ENCODE assay signal across 15 mouse cellular contexts in the genomic region with DNA sequence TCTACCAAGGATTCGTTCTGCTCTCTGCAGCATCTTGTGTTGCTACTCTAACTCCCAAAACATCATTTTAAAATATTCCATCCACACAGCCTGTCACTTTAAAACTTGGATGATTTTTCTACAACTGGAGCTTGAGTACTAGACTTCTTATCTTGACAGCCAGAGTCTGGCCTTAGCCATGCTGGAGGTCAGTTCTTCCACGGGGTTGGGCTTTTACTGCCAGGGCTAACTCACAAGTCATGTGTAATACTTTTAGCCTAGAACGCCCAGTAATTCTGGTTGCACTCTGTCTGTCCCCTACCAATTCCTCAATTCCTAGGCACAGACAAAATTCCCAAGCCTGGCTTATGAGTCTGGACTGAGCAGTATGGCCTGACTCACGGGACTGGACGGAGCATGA.
A peak's percentile ranks its signal among the peaks of the same experiment; 100 is the strongest.
DNase-seq lines count a peak whose midpoint lies in the region; ATAC-seq lines count a peak whose summit lies in the region.
"Had no signal": no experiment of that assay in that cellular context is flagged by ENCODE, and none has a peak within 500 bp of the region (broad histone marks: within the 10 kb centered on the region; RNA-seq: fewer than 3 reads in every experiment).

No protein-coding gene starts in this region.

- no peak for ATAC-seq in megakaryocyte, adult 5-6 weeks (ENCODE audit: poor library complexity, severe bottlenecking)
- ATAC-seq in heart, embryonic 13.5 days (ENCODE audit: extremely low read depth, insufficient number of reproducible peaks, low FRiP score, low TSS enrichment): no peak
- ATAC-seq in liver, embryonic 13.5 days (ENCODE audit: low read depth): peak; percentile 10; the same call in 1 of the 2 replicates
- no peak for ATAC-seq in midbrain, embryonic 11.5 days (ENCODE audit: low FRiP score)
- ATAC-seq: forebrain, embryonic 13.5 days; lung, postnatal 0 days had no signal

- peak; percentile 94 for DNase-seq in heart, adult 11 months
- DNase-seq in heart, embryonic 10.5 days (ENCODE audit: low spot score): no peak
- DNase-seq in liver, embryonic 13.5 days: no peak
- DNase-seq in midbrain, embryonic 11.5 days (ENCODE audit: low spot score, missing footprints): no peak
- DNase-seq in forebrain, embryonic 10.5 days (ENCODE audit: extremely low spot score, low spot score): no peak
- DNase-seq: cerebellum, postnatal 14 days; kidney, adult 11 months; thymus, postnatal 14 days had no signal

- H3K4me3 ChIP-seq in heart, embryonic 10.5 days: no peak overlapping the region
- H3K4me3 ChIP-seq in megakaryocyte, embryonic 14.5 days (replicated peaks): peak overlapping the region; percentile 46
- no peak overlapping the region for H3K4me3 ChIP-seq in heart, embryonic 13.5 days
- H3K4me3 ChIP-seq in liver, embryonic 13.5 days (replicated peaks): no peak overlapping the region
- H3K4me3 ChIP-seq in midbrain, embryonic 11.5 days (ENCODE audit: low read depth, low read length): no peak overlapping the region
- H3K4me3 ChIP-seq in forebrain, embryonic 10.5 days: no peak overlapping the region
- H3K4me3 ChIP-seq: forebrain, embryonic 13.5 days had no signal

- H3K36me3 ChIP-seq in heart, embryonic 10.5 days: peaks cover 7% of the 10 kb centered on the region
- H3K36me3 ChIP-seq in megakaryocyte, embryonic 14.5 days (replicated peaks; ENCODE audit: low read length): peaks cover 49% of the 10 kb centered on the region
- H3K36me3 ChIP-seq in heart, embryonic 13.5 days: peaks cover 26% of the 10 kb centered on the region
- no peaks in the 10 kb centered on the region for H3K36me3 ChIP-seq in liver, embryonic 13.5 days
- H3K36me3 ChIP-seq in midbrain, embryonic 11.5 days (ENCODE audit: control insufficient read depth, insufficient read depth, low read length): no peaks in the 10 kb centered on the region
- peaks cover 31% of the 10 kb centered on the region for H3K36me3 ChIP-seq in forebrain, embryonic 10.5 days (replicated peaks)

- peaks cover 22% of the 10 kb centered on the region for H3K4me1 ChIP-seq in heart, embryonic 10.5 days
- H3K4me1 ChIP-seq in megakaryocyte, embryonic 14.5 days: peaks cover 45% of the 10 kb centered on the region
- peaks cover 39% of the 10 kb centered on the region for H3K4me1 ChIP-seq in heart, embryonic 13.5 days
- H3K4me1 ChIP-seq in liver, embryonic 13.5 days (replicated peaks): peaks cover 34% of the 10 kb centered on the region
- no peaks in the 10 kb centered on the region for H3K4me1 ChIP-seq in midbrain, embryonic 11.5 days (ENCODE audit: control insufficient read depth, insufficient read depth, low read length)
- H3K4me1 ChIP-seq in forebrain, embryonic 10.5 days: no peaks in the 10 kb centered on the region
- H3K4me1 ChIP-seq: forebrain, embryonic 13.5 days had no signal

- H3K9ac ChIP-seq in heart, embryonic 13.5 days: no peak overlapping the region
- H3K9ac ChIP-seq in liver, embryonic 13.5 days: no peak overlapping the region
- no peak overlapping the region for H3K9ac ChIP-seq in midbrain, embryonic 11.5 days (ENCODE audit: low read length)
- H3K9ac ChIP-seq: forebrain, embryonic 13.5 days; hindbrain, embryonic 14.5 days had no signal

- no peaks in the 10 kb centered on the region for H3K9me3 ChIP-seq in heart, embryonic 10.5 days
- peaks cover 8% of the 10 kb centered on the region; the same call in 1 of the 2 replicates for H3K9me3 ChIP-seq in megakaryocyte, embryonic 14.5 days
- no peaks in the 10 kb centered on the region for H3K9me3 ChIP-seq in heart, embryonic 13.5 days
- H3K9me3 ChIP-seq in liver, embryonic 13.5 days (replicated peaks): no peaks in the 10 kb centered on the region
- peaks cover 2% of the 10 kb centered on the region; the same call in 1 of the 2 replicates for H3K9me3 ChIP-seq in midbrain, embryonic 11.5 days (ENCODE audit: control insufficient read depth, low read length)
- H3K9me3 ChIP-seq in forebrain, embryonic 10.5 days: peaks cover 4% of the 10 kb centered on the region
- H3K9me3 ChIP-seq: forebrain, embryonic 13.5 days had no signal

- no peak overlapping the region for H3K4me2 ChIP-seq in heart, embryonic 13.5 days
- H3K4me2 ChIP-seq in liver, embryonic 13.5 days: no peak overlapping the region
- H3K4me2 ChIP-seq in midbrain, embryonic 11.5 days: no peak overlapping the region
- H3K4me2 ChIP-seq: forebrain, embryonic 13.5 days; hindbrain, embryonic 14.5 days had no signal

- 54% methylated on average over 5 of the region's 5 CpGs for WGBS in heart, embryonic 10.5 days
- 43% methylated on average over 5 of the region's 5 CpGs for WGBS in heart, embryonic 13.5 days
- 46% methylated on average over 5 of the region's 5 CpGs for WGBS in liver, embryonic 13.5 days (ENCODE audit: insufficient replicate concordance)
- 79% methylated on average over 5 of the region's 5 CpGs for WGBS in midbrain, embryonic 11.5 days
- 93% methylated on average over 5 of the region's 5 CpGs for WGBS in forebrain, embryonic 10.5 days

- no peaks in the 10 kb centered on the region for H3K27me3 ChIP-seq in heart, embryonic 10.5 days (ENCODE audit: insufficient read depth, poor library complexity, severe bottlenecking)
- no peaks in the 10 kb centered on the region for H3K27me3 ChIP-seq in megakaryocyte, embryonic 14.5 days (replicated peaks)
- no peaks in the 10 kb centered on the region for H3K27me3 ChIP-seq in heart, embryonic 13.5 days (replicated peaks)
- no peaks in the 10 kb centered on the region for H3K27me3 ChIP-seq in liver, embryonic 13.5 days
- H3K27me3 ChIP-seq in midbrain, embryonic 11.5 days (ENCODE audit: control insufficient read depth, insufficient read depth, low read length): no peaks in the 10 kb centered on the region
- H3K27me3 ChIP-seq in forebrain, embryonic 10.5 days (ENCODE audit: poor library complexity, severe bottlenecking): no peaks in the 10 kb centered on the region
- H3K27me3 ChIP-seq: forebrain, embryonic 13.5 days had no signal

- H3K27ac ChIP-seq in heart, embryonic 10.5 days: no peak overlapping the region
- H3K27ac ChIP-seq in heart, embryonic 13.5 days (replicated peaks): peak overlapping the region; percentile 20; the same call in 1 of the 2 replicates
- H3K27ac ChIP-seq in liver, embryonic 13.5 days: no peak overlapping the region
- no peak overlapping the region for H3K27ac ChIP-seq in midbrain, embryonic 11.5 days (ENCODE audit: low read depth, low read length)
- H3K27ac ChIP-seq in forebrain, embryonic 10.5 days: no peak overlapping the region
- H3K27ac ChIP-seq: forebrain, embryonic 13.5 days; hindbrain, embryonic 14.5 days; stomach, postnatal 0 days had no signal
